Mouse (Mus musculus) limb, embryonic 10.5 days (tissue): Measurements from ENCODE around the gene Bub1b. TPM values are rescaled to one million over a fixed set of nuclear protein-coding genes. Genes with fewer than 3 reads are reported as not detected.

ENCODE experiments used
- DNase-seq: peaks from one replicate; pipeline ENCODE4 v3.0.0-alpha.2; 2017; ENCODE audit warnings: low spot score
- H3K27ac ChIP-seq: fragments of 300-500 bp; sonication (generic); 2 replicates; pipeline ENCODE4 v1.5.1; 2016; ENCODE audit warnings: mild to moderate bottlenecking
- H3K27me3 ChIP-seq: fragments of 300-500 bp; sonication (generic); 2 replicates; pipeline ENCODE4 v1.6.1; 2016; ENCODE audit warnings: low read depth, mild to moderate bottlenecking; ENCODE audit not compliant: poor library complexity, severe bottlenecking
- H3K36me3 ChIP-seq: fragments of 300-500 bp; sonication (generic); 2 replicates; pipeline ENCODE4 v1.6.1; 2016; ENCODE audit warnings: mild to moderate bottlenecking, moderate library complexity
- H3K4me1 ChIP-seq: fragments of 300-500 bp; sonication (generic); 2 replicates; pipeline ENCODE4 v1.6.1; 2016
- H3K4me3 ChIP-seq: fragments of 300-500 bp; sonication (generic); 2 replicates; pipeline ENCODE4 v1.5.1; 2016; ENCODE audit warnings: mild to moderate bottlenecking, moderate library complexity
- H3K9me3 ChIP-seq: fragments of 300-500 bp; sonication (generic); replicated peaks from 2 replicates; pipeline ENCODE4 v1.6.1; 2016; ENCODE audit warnings: mild to moderate bottlenecking
- WGBS: fragments of 180-500 bp; shearing (Covaris S2); methylation state at CpG from one replicate; pipeline ENCODE4 v1.1.7; 2016; 5-methylcytosine and 5-hydroxymethylcytosine counted together
- polyA plus RNA-seq: library from polyadenylated mRNA; unstranded; fragments of >200 nt; fragmentation: Nextera tagmentation; extraction: Ambion mirVana; gene quantifications from 2 replicates; pipeline ENCODE4 v1.2.1, GENCODE M21; 2016

Gene Bub1b
- polyA plus RNA-seq, 1 experiment from 2014 or later, result 168 TPM

DNA sequence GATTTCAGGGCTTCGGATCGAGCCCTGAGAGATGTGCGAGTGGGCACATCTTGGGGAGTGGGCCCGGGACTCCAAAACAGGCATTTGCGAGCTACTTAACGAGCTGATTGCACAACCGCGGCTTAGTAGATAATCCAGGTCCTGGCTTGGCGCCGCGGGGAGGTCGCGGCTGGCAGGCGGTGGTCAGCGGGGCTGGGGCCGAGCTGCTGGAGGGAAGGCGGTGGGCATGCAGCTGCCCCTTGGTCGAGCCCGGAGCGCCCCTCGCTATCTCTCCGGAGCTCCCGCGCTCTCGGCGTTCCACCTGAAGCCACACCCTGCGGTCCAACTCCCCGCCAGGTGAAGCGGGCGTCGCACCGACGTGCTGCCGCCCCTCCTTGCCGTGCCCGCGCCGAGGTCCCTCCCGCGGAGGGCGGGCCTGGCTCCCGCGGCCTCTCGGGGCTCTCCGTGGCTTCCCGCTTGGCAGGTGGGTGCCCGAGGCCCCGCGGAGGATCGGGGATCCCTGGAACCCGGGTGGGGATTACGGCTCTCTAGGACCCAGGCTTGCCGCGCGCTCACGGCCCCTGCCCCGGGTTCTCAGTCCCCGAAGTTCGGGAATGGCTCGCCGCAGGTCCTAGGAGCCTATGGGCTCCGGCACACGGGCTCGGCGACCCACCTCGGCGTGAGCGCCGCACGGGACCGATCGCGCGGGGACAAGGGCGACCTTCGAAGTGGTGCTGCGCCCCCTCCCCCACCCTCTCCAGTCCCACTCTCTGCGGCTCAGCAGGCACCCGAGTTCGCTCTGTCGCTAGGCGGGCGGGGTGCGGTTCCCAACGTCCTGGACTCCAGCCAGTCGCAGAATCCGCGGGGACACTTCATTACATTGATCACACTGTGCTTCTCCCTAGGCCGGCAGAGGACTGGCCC is 79.1 kb downstream of the Bub1b start:
- DNase-seq, result peak; percentile 59
- no peaks in the 10 kb centered on the region for H3K36me3 ChIP-seq

DNA sequence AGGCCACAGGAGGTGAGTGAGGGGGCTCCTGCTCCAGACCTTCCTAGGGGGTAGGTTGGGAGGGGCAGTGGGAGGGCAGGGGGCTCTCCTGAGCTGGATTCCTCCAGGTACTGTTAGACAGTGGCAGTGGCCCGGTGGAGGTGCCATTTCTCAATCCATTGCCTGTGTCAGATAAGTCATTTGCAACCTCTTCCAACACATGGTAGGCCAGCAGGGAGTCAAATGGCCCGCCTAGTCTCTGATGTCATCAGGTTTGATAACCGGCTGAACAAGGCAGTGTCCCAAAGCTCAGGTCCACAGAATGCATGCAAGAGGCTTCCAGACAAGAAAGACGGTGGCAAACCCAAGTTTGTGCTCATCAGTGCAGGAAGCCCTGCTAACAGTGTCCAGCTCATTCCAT is 79.8 kb downstream of the Bub1b start:
- H3K27ac ChIP-seq, result peak overlapping the region; percentile 54; the same call in 1 of the 2 replicates
- WGBS, result 8% methylated on average over 4 of the region's 4 CpGs
- H3K27me3 ChIP-seq, result peaks cover 93% of the 10 kb centered on the region
- H3K36me3 ChIP-seq, result no peaks in the 10 kb centered on the region
- H3K4me3 ChIP-seq, result peak overlapping the region; percentile 56
- no peaks in the 10 kb centered on the region for H3K9me3 ChIP-seq
- DNase-seq, result no peak
- peaks cover 23% of the 10 kb centered on the region for H3K4me1 ChIP-seq

More for the DNA sequence above, 79.1 kb downstream of the Bub1b start:
- peak overlapping the region; percentile 56 for H3K4me3 ChIP-seq
- peak overlapping the region; percentile 54; the same call in 1 of the 2 replicates for H3K27ac ChIP-seq
- peaks cover 16% of the 10 kb centered on the region for H3K4me1 ChIP-seq
- WGBS, result 1% methylated on average over 82 of the region's 89 CpGs
- H3K27me3 ChIP-seq, result peaks cover 94% of the 10 kb centered on the region
- no peaks in the 10 kb centered on the region for H3K9me3 ChIP-seq

DNA sequence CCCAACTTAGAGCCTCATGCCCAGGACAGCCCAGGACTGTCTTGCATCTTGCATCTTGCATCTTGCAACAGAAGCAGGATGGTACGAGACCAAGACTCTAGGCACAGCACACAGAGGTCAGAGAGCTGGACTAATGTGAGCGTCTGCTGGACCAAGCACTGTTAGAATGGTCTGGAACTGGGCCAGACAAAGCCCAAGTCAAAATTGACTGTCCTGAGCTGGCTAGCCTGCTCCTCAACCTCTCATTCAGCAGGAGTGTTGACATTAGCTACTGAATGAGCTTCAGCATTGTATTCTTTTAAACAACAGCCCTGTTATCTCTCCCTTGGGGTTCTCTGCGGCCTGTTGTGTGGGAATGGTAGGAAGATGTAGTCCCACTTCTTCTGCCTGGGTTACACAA is 81.6 kb downstream of the Bub1b start:
- peaks cover 25% of the 10 kb centered on the region for H3K4me1 ChIP-seq
- H3K27ac ChIP-seq, result no peak overlapping the region
- DNase-seq, result no peak
- H3K4me3 ChIP-seq, result no peak overlapping the region
- H3K36me3 ChIP-seq, result no peaks in the 10 kb centered on the region
- no peaks in the 10 kb centered on the region for H3K9me3 ChIP-seq
- H3K27me3 ChIP-seq, result peaks cover 80% of the 10 kb centered on the region
- 84% methylated on average over 3 of the region's 3 CpGs for WGBS

DNA sequence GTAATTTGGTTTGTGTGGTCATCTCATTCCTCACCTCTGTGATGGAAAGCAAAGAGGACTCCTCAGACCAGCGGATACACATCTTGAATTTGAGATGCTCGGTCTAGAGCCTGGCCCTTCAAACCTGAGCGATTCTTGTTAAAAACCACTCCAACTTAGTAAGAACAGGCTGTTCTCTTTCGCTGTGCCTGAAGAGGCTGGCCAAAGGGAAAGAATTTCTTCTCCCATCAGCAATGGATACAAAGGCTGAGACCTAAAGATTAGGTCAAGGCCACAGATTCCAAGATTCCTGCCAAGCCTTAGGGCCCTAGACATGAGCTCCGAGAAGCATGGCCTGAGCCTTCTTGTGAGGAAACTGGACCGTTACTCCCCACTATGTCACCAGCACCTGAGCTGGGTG is 82.9 kb downstream of the Bub1b start:
- WGBS, result 92% methylated on average over 6 of the region's 6 CpGs
- Histone ChIP-seq H3K4me3 (no peak overlapping the region), H3K27ac (no peak overlapping the region), H3K9me3 (no peaks in the 10 kb centered on the region), H3K27me3 (peaks cover 67% of the 10 kb centered on the region), H3K36me3 (no peaks in the 10 kb centered on the region), H3K4me1 (peaks cover 25% of the 10 kb centered on the region)
- no peak for DNase-seq

DNA sequence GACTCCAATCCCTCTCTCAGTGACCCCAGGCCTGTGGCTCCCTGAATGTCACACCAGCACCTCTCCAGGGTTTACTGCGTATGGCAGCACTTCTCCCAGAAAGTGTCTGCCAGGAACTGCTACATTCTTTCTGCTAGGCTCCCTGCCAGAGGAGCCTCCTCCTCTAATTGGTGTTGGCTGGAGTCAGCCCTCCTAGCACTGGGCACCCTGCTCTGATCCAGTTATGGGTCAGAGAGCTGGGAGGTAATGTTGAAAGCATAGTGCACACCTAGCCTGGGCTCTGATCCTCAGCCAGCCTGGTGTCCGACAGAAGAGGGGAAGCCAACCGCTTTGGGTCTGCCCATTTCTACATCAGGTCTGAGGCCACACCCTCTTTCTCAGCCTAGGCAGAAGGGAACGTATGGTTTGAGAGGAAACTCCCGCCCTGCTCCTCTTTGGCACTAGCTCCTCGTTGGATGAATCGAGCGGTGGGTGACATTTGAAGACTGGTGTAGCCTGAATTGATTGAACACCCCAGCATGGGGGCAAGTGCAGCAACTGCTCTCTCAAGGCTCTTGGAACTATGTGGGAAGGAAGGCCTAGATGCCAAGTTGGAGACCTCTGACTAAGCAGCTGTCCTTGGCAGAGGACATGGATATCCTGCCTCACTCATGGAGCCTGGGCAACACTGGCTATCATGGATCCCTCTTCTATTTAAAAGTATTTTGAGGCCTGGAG is 84.7 kb downstream of the Bub1b start:
- Histone ChIP-seq H3K27me3 (peaks cover 49% of the 10 kb centered on the region), H3K4me3 (no peak overlapping the region), H3K9me3 (no peaks in the 10 kb centered on the region), H3K36me3 (no peaks in the 10 kb centered on the region), H3K27ac (no peak overlapping the region; the same call in 1 of the 2 replicates), H3K4me1 (peaks cover 14% of the 10 kb centered on the region)
- 40% methylated on average over 8 of the region's 8 CpGs for WGBS
- no peak for DNase-seq

DNA sequence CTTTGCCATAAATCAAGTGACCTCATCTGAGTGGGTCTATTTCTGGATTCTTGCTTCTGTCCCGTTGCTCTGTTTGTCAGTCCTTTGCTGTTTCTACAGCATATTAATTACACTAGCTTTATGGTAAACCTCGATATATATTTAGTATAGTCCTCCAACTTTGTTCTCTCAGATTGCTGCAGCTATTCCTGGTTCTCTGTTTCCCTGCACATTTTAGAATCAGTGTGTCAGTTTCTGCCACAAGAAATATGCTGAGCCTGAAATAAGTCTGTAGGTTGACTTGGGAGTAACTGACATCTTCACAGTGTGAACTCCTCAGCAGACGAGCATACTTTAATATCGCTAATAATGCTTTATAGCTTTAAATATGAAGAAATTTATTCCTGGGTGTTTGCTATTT is 87.1 kb downstream of the Bub1b start:
- Histone ChIP-seq H3K27me3 (peaks cover 37% of the 10 kb centered on the region), H3K4me3 (no peak overlapping the region), H3K27ac (no peak overlapping the region), H3K9me3 (no peaks in the 10 kb centered on the region), H3K4me1 (peaks cover 12% of the 10 kb centered on the region), H3K36me3 (no peaks in the 10 kb centered on the region)
- no peak for DNase-seq
- 90% methylated on average over 4 of the region's 4 CpGs for whole genome bisulfite sequencing

DNA sequence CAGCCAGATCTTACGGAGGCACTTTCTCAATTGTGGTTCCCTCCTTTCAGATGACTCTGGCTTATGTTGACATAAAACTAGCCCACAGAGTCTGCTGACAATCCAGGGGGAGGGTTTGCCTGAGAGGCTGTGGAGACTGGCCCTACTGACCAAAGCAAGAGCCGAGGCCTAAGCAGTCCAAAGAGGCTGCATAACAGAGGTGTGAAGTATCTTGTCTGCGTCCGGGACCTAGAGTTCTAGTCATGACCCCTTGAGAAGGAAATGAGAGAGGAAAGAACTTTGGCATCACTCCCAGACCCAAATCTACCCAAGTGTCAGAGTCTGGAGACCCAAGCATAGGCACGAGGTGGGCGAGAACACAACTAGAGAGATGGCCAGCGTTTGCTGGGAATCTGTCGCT is 88.7 kb downstream of the Bub1b start:
- no peak for DNase-seq
- Histone ChIP-seq H3K36me3 (no peaks in the 10 kb centered on the region), H3K4me1 (peaks cover 12% of the 10 kb centered on the region), H3K4me3 (no peak overlapping the region), H3K27ac (no peak overlapping the region), H3K9me3 (no peaks in the 10 kb centered on the region), H3K27me3 (peaks cover 29% of the 10 kb centered on the region; the same call in 1 of the 2 replicates)
- 82% methylated on average over 8 of the region's 8 CpGs for WGBS

DNA sequence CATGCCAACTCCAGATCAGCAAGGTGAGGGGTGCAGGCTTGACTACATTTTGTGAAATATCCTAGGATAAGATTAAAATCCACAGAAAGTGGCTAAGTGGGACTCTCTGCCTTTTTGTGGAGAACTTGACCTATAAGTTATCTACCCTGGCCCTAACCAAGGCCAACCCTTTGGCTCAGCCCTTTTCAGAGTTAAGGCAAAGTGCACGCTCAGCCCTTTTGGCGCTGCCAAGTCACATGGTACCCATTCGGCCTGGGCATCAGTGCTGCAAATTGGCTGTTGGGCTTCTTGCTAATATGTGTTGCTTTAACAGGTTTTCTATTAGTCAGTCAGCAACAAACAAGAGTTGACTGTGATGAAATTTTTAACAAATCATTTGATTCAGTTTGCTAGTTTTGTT is 89.8 kb downstream of the Bub1b start:
- H3K36me3 ChIP-seq, result no peaks in the 10 kb centered on the region
- H3K9me3 ChIP-seq, result no peaks in the 10 kb centered on the region
- 0 out of 2 replicates have a peak, but pooled peaks cover 2% of the 10 kb centered on the region for H3K4me1 ChIP-seq
- H3K4me3 ChIP-seq, result no peak overlapping the region
- no peak for DNase-seq
- H3K27ac ChIP-seq, result no peak overlapping the region
- H3K27me3 ChIP-seq, result peaks cover 34% of the 10 kb centered on the region; the same call in 1 of the 2 replicates
- WGBS, result 92% methylated on average over 3 of the region's 3 CpGs

DNA sequence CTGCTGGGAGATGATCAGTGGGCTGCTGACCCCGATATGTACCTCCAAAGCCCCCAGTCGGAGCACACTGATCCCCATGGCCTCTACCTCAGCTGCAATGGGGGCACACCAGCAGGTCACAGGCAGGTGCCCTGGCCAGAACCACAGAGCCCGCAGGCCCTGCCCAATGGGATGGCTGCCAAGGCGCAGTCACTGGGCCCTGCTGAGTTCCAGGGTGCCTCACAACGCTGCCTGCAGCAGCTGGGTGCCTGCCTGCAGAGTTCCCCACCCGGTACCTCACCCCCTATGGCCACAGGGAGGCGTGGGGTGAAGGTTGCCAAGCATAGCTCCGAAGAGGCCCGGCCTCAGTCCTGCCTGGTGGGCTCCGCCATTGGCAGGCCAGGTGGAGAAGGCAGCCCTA is 91.9 kb downstream of the Bub1b start:
- 79% methylated on average over 10 of the region's 10 CpGs for WGBS
- no peak for DNase-seq
- peaks cover 48% of the 10 kb centered on the region for H3K27me3 ChIP-seq

More for the DNA sequence above, 91.9 kb downstream of the Bub1b start:
- H3K9me3 ChIP-seq, result no peaks in the 10 kb centered on the region
- H3K4me3 ChIP-seq, result no peak overlapping the region
- H3K27ac ChIP-seq, result no peak overlapping the region
- H3K36me3 ChIP-seq, result no peaks in the 10 kb centered on the region
- H3K4me1 ChIP-seq, result no peaks in the 10 kb centered on the region

Other genes with a start within 250 kb of the Bub1b start
- 0.10 and 0.15 TPM in 2 replicates for gene Gpr176, start 224.8 kb upstream of the Bub1b start, polyA plus RNA-seq
- gene Eif2ak4, start 209.6 kb upstream of the Bub1b start, polyA plus RNA-seq, result 13.2 and 15.5 TPM in 2 replicates
- 227 and 232 TPM in 2 replicates for gene Srp14, start 118.5 kb upstream of the Bub1b start, polyA plus RNA-seq
- 4.2 and 5.5 TPM in 2 replicates for gene Bmf, start 48.5 kb upstream of the Bub1b start, polyA plus RNA-seq
- 0.65 and 0.75 TPM in 2 replicates for gene Pak6, start 65.1 kb downstream of the Bub1b start, polyA plus RNA-seq
- not detected in 2 replicates for gene Ankrd63, start 105.8 kb downstream of the Bub1b start, polyA plus RNA-seq
- gene Plcb2, start 130.2 kb downstream of the Bub1b start, polyA plus RNA-seq, result 0.28 and 0.36 TPM in 2 replicates
- 16.1 and 16.3 TPM in 2 replicates for gene Inafm2, start 147.5 kb downstream of the Bub1b start, polyA plus RNA-seq
- gene Ccdc9b, start 164.4 kb downstream of the Bub1b start, polyA plus RNA-seq, result 0.05 and 0.08 TPM in 2 replicates
- not detected in 2 replicates for gene Phgr1, start 174.6 kb downstream of the Bub1b start, polyA plus RNA-seq
- gene Disp2, start 181.5 kb downstream of the Bub1b start, polyA plus RNA-seq, result 0.04 and 0.11 TPM in 2 replicates
- gene Knstrn, start 215.8 kb downstream of the Bub1b start, polyA plus RNA-seq, result 150 and 157 TPM in 2 replicates